Mouse (Mus musculus) limb, embryonic 14.5 days (tissue): ENCODE data around the gene Draxin. TPM values are rescaled to one million over a fixed set of nuclear protein-coding genes. Genes with fewer than 3 reads are reported as not detected.

ENCODE experiments used
- ATAC-seq: fragments of 200-750 bp; cut with Nextera tagmentation; 2 replicates; pipeline ENCODE4 v1.8.0; 2017; ENCODE audit warnings: low read depth, moderate number of reproducible peaks, moderate TSS enrichment; ENCODE audit not compliant: low FRiP score
- DNase-seq: peaks from one replicate; pipeline ENCODE4 v3.0.0-alpha.2; 2015; ENCODE audit warnings: low spot score
- H3K27ac ChIP-seq: fragments of 300-500 bp; sonication (generic); replicated peaks from 2 replicates; pipeline ENCODE4 v1.5.1; 2014; ENCODE audit warnings: low read depth, mild to moderate bottlenecking, low read length, moderate library complexity, mixed read lengths
- H3K27me3 ChIP-seq: fragments of 300-500 bp; sonication (generic); 2 replicates; pipeline ENCODE4 v1.6.1; 2014; ENCODE audit warnings: low read length, mixed read lengths; ENCODE audit not compliant: control insufficient read depth, insufficient read depth
- H3K36me3 ChIP-seq: fragments of 300-500 bp; sonication (generic); 2 replicates; pipeline ENCODE4 v1.6.1; 2014; ENCODE audit warnings: mild to moderate bottlenecking, low read length, moderate library complexity, mixed read lengths; ENCODE audit not compliant: control insufficient read depth, insufficient read depth
- H3K4me1 ChIP-seq: fragments of 300-500 bp; sonication (generic); 2 replicates; pipeline ENCODE4 v1.6.1; 2014; ENCODE audit warnings: antibody characterized with exemption, low read length, mixed read lengths; ENCODE audit not compliant: control insufficient read depth, insufficient read depth
- H3K4me2 ChIP-seq: fragments of 300-500 bp; sonication (generic); replicated peaks from 2 replicates; pipeline ENCODE4 v1.6.1; 2014; ENCODE audit warnings: low read depth, mild to moderate bottlenecking, low read length, moderate library complexity; ENCODE audit not compliant: severe bottlenecking
- H3K4me3 ChIP-seq: fragments of 300-500 bp; sonication (generic); replicated peaks from 2 replicates; pipeline ENCODE4 v1.5.1; 2014; ENCODE audit warnings: low read length
- H3K9ac ChIP-seq: fragments of 300-500 bp; sonication (generic); 2 replicates; pipeline ENCODE4 v1.6.1; 2014; ENCODE audit warnings: mild to moderate bottlenecking, low read depth, low read length, moderate library complexity; ENCODE audit not compliant: severe bottlenecking
- H3K9me3 ChIP-seq: fragments of 300-500 bp; sonication (generic); 2 replicates; pipeline ENCODE4 v1.6.1; 2016; ENCODE audit warnings: low read length; ENCODE audit not compliant: control insufficient read depth
- POLR2A ChIP-seq: fragments of 200-500 bp; IDR thresholded peaks from 2 replicates; pipeline ENCODE4 v1.8.0; 2012; ENCODE audit warnings: inconsistent platforms, mild to moderate bottlenecking, moderate library complexity, borderline replicate concordance; ENCODE audit not compliant: insufficient read depth, insufficient read length; ENCODE audit errors: extremely low read depth
- WGBS: fragments of 180-500 bp; shearing (Covaris S2); extraction: QIAGEN DNeasy Blood & Tissue Kit; methylation state at CpG from one replicate; pipeline ENCODE4 v1.1.7; 2014; 5-methylcytosine and 5-hydroxymethylcytosine counted together
- polyA plus RNA-seq, 2 experiments: library from polyadenylated mRNA; depleted of rRNA in 1 of 2; stranded (reverse) in 1 of 2; unstranded in 1 of 2; fragments of >200 nt; fragmentation: Nextera tagmentation in 1 of 2; extraction: Ambion mirVana in 1 of 2; gene quantifications; 2 replicates each; pipeline versions ENCODE4 v1.2.1 to v1.2.3; 2012 to 2014

Gene Draxin
- polyA plus RNA-seq, 2 experiments: 0.45 to 1.5 TPM

GRCm38 (mm10) chr4:148143721-148144120, 13.2 kb upstream of the Draxin start:
- no peak for ATAC-seq
- Histone ChIP-seq H3K27me3 (no peaks in the 10 kb centered on the region), H3K36me3 (peaks cover 24% of the 10 kb centered on the region), H3K9ac (no peak overlapping the region), H3K4me3 (no peak overlapping the region), H3K9me3 (no peaks in the 10 kb centered on the region), H3K27ac (no peak overlapping the region), H3K4me2 (no peak overlapping the region), H3K4me1 (no peaks in the 10 kb centered on the region)
- no peak for TF ChIP-seq POLR2A
- no peak for DNase-seq
- WGBS: 88% methylated on average over 5 of the region's 5 CpGs

DNA sequence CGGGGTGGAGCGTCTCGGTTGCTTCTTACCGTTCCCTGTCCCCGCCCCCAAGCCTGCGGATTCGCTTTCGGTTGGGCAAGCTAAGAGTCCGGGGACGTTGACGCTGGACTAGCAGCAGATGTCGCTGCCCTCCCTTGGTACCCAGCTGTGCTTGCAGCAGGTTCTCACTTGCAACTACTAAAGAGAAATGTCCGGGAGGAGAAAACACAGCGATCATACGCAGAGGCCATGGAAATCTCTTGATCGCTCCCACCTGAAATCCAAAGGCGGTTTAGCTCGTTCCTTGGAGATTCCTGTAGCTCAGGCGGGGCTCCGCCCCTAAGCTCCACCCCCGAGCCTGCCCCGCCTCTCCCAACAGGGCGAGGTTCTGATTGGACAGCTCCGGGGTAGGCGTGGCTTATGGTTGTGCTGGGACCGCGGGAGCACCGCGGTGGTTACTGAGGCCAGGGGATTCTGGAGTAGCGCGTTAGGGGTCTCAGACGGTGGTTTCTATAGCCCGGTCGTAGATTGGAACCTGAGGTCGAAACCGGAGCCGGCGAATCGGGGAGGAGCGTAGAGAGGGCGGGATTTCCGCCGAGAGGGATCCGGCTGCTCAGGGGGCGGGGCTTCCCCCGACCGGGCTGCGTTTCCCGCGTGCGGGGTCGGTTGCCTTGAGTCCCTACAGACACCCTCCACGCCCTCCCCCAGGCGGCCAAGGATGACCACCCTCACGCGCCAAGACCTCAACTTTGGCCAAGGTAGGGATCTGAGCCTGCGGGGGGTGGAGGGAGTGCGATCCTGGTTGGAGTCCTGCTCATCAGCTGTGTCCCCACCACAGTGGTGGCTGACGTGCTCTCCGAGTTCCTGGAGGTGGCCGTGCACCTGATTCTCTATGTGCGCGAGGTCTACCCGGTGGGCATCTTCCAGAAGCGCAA, 9.9 kb upstream of the Draxin start:
- peak overlapping the region; percentile 53 for H3K4me3 ChIP-seq
- peak overlapping the region; percentile 95 for H3K4me2 ChIP-seq
- H3K9me3 ChIP-seq: no peaks in the 10 kb centered on the region
- under 1% methylated on average over 65 of the region's 65 CpGs for WGBS
- H3K27ac ChIP-seq: peak overlapping the region; percentile 78
- peaks cover 9% of the 10 kb centered on the region; the same call in 1 of the 2 replicates for H3K36me3 ChIP-seq
- no peaks in the 10 kb centered on the region for H3K27me3 ChIP-seq
- no peak for TF ChIP-seq POLR2A
- H3K9ac ChIP-seq: peak overlapping the region; percentile 46
- ATAC-seq (peak; percentile 97), DNase-seq (peak; percentile 87)
- H3K4me1 ChIP-seq: no peaks in the 10 kb centered on the region

DNA sequence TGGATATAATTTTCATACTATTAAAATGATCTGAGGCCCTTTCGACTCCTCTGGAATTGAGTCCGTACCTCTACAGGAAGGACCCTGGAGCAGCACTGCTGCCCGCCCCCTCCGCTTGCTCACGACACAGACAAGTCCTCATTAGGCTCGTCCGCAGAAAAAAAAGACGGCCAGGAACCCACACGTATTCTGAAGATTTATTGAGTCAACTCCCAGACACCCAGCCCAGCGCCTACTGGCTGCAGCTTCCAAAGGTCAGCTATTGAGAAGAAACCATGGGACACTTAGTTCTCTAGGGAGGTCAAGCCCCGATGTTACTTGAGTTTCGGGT, 9.2 kb upstream of the Draxin start:
- Histone ChIP-seq H3K36me3 (peaks cover 5% of the 10 kb centered on the region; the same call in 1 of the 2 replicates), H3K4me1 (no peaks in the 10 kb centered on the region), H3K9me3 (no peaks in the 10 kb centered on the region), H3K9ac (peak overlapping the region; percentile 38; the same call in 1 of the 2 replicates), H3K4me3 (peak overlapping the region; percentile 53), H3K27ac (no peak overlapping the region), H3K27me3 (no peaks in the 10 kb centered on the region), H3K4me2 (peak overlapping the region; percentile 95)
- DNase-seq: no peak
- ATAC-seq: 0 out of 2 replicates have a peak, but pooled peaks have one; percentile 1
- under 1% methylated on average over 12 of the region's 12 CpGs for WGBS
- TF ChIP-seq POLR2A: no peak

- Histone ChIP-seq H3K4me1 (no peaks in the 10 kb centered on the region), H3K9me3 (no peaks in the 10 kb centered on the region), H3K27ac (no peak overlapping the region), H3K4me2 (no peak overlapping the region), H3K27me3 (no peaks in the 10 kb centered on the region), H3K4me3 (no peak overlapping the region), H3K36me3 (no peaks in the 10 kb centered on the region), H3K9ac (no peak overlapping the region)
- 77% methylated on average over 8 of the region's 8 CpGs for WGBS
- TF ChIP-seq POLR2A: no peak
- ATAC-seq (no peak), DNase-seq (no peak)
Measured at GRCm38 (mm10) chr4:148137503-148137902, 7.0 kb upstream of the Draxin start.

DNA sequence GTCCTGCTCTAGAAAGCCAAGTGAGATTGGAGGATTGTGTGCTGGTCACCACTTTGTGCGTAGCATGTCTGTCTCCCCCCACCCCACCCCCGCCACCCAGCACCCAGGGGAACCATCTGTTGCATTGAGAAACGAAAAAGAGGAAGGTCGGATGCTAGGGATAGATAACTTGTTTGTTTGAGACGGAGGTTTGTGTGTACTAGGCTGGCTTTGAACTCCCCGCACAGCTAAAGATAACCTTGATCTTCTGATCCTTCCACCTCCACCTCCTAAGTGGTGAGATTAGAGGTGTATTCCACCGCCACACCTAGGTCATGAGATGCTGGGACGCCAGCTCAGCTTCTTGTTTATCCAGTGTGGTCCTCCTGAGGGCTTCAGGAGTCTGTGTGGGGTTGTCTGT, 4.5 kb upstream of the Draxin start:
- WGBS: 79% methylated on average over 8 of the region's 8 CpGs
- H3K36me3 ChIP-seq: no peaks in the 10 kb centered on the region
- no peak overlapping the region for H3K4me2 ChIP-seq
- peaks cover 4% of the 10 kb centered on the region; the same call in 1 of the 2 replicates for H3K27me3 ChIP-seq
- no peak overlapping the region for H3K4me3 ChIP-seq
- no peak overlapping the region for H3K9ac ChIP-seq
- DNase-seq: no peak
- no peak overlapping the region for H3K27ac ChIP-seq
- H3K9me3 ChIP-seq: no peaks in the 10 kb centered on the region
- ATAC-seq: no peak
- H3K4me1 ChIP-seq: peaks cover 6% of the 10 kb centered on the region; the same call in 1 of the 2 replicates
- no peak for TF ChIP-seq POLR2A
